In the genomic region with DNA sequence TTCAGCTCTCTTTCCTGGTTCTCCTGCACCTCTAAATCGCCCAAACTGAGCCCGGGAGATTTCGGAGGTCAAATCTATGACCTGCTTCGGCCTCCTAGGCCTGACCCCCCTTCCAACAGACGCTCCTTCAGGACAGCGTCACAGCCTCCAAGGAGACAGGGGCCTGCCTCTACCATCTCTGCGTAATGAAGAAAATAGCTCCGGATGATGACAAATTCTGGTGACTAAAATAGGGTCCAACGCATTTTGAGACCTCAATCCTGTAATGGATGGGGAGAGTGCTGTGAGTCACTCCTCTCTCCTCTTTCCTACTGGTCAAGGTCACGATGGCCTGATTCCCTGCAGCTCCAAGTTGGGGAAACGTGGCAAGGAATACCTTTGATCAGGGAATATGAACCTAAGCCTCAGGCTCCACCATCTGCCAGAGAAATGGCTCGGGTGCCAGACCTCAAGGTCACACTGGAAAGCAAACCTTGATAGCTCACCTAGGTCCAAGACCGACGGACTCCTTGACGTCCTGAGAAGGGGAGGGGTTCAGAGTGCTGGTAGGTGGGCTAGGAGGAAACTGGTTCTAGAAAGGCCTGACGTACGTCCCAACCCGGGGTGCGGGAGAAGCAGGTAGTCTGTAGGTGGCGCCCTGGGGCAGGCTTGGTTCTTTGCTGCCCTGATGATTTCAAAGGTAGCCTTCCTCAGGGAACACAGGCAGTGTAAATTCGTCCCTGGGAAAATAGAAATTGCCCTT, we compare ENCODE assay signal across 1 mouse cellular context.
TF ChIP-seq lines count a peak whose summit lies in the region.

No protein-coding gene starts in this region.

TF ChIP-seq in CH12.LX, 34 proteins besides CTCF, POLR2A, EP300 and RAD21 (continued from another document):
- TF ChIP-seq MAFK (IDR thresholded peaks at IDR 0.05; ENCODE audit: insufficient replicate concordance, low read length), result no peak
TF ChIP-seq in CH12.LX: peak in this region for 7.
